Mouse (Mus musculus) CD4-positive helper T cell, adult 2 months (primary cell): ENCODE measurements around the gene Ripply2.
"Not testable (repeated sequence)": the region's sequence is repeated elsewhere in the genome, so short reads cannot be mapped to it uniquely, and the experiment has no call there.

Source experiments
- DNase-seq: peaks from one replicate; pipeline ENCODE4 v3.0.0-alpha.2; 2012; ENCODE audit warnings: low read depth, missing footprints, low spot score

Ripply2 gene

GRCm38 (mm10) chr9:87015288-87015937 is at the start of gene Ripply2:
TSS of gene Ripply2 (plus strand) at chr9:87015537.
- no peak for DNase-seq

GRCm38 (mm10) chr9:86972471-86972870 is 42.9 kb upstream of the Ripply2 start:
- DNase-seq: not testable (repeated sequence)

- DNase-seq: no peak
Observed at GRCm38 (mm10) chr9:86973562-86973961, 41.8 kb upstream of the Ripply2 start.

GRCm38 (mm10) chr9:86976896-86977295 is 38.4 kb upstream of the Ripply2 start:
- no peak for DNase-seq

GRCm38 (mm10) chr9:86978257-86978907 is 37.0 kb upstream of the Ripply2 start:
- no peak for DNase-seq

- DNase-seq: no peak
Observed at GRCm38 (mm10) chr9:86980048-86980447, 35.3 kb upstream of the Ripply2 start.

- DNase-seq: no peak
Observed at GRCm38 (mm10) chr9:86980942-86981341, 34.4 kb upstream of the Ripply2 start.

GRCm38 (mm10) chr9:86981551-86981950 is 33.8 kb upstream of the Ripply2 start:
- no peak for DNase-seq

- DNase-seq: no peak
Observed at GRCm38 (mm10) chr9:86984583-86984982, 30.8 kb upstream of the Ripply2 start.

- DNase-seq: no peak
Observed at GRCm38 (mm10) chr9:86985105-86985504, 30.2 kb upstream of the Ripply2 start.

GRCm38 (mm10) chr9:86986703-86987296 is 28.5 kb upstream of the Ripply2 start:
- no peak for DNase-seq

GRCm38 (mm10) chr9:86989822-86990221 is 25.5 kb upstream of the Ripply2 start:
- no peak for DNase-seq

GRCm38 (mm10) chr9:86991758-86992157 is 23.6 kb upstream of the Ripply2 start:
- no peak for DNase-seq

GRCm38 (mm10) chr9:86997046-86997691 is 18.2 kb upstream of the Ripply2 start:
- no peak for DNase-seq

- DNase-seq: no peak
Observed at GRCm38 (mm10) chr9:86999956-87000582, 15.3 kb upstream of the Ripply2 start.

- no peak for DNase-seq
Observed at GRCm38 (mm10) chr9:87004701-87005434, 10.5 kb upstream of the Ripply2 start.

GRCm38 (mm10) chr9:87005435-87005779 is 9.9 kb upstream of the Ripply2 start:
- no peak for DNase-seq

GRCm38 (mm10) chr9:87008507-87008906 is 6.8 kb upstream of the Ripply2 start:
- DNase-seq: no peak

- DNase-seq: no peak
Observed at GRCm38 (mm10) chr9:87008919-87009318, 6.4 kb upstream of the Ripply2 start.

- no peak for DNase-seq
Observed at GRCm38 (mm10) chr9:87015938-87016294, 579 bp downstream of the Ripply2 start.

GRCm38 (mm10) chr9:87021778-87022523 is 6.6 kb downstream of the Ripply2 start, which contains the start of gene Cyb5r4:
TSS of gene Cyb5r4 (plus strand) at chr9:87022014.
- DNase-seq: peak; percentile 97
